Mouse (Mus musculus) liver, adult 10 weeks (tissue): ENCODE results near the gene E330021D16Rik. TPM values are rescaled to one million over a fixed set of nuclear protein-coding genes. Genes with fewer than 3 reads are reported as not detected.

Experiments
- polyA plus RNA-seq: library from polyadenylated mRNA; stranded (reverse); fragments of 350-450 nt; fragmentation: Illumina TruSeq; extraction: RNeasy Lipid Tissue Mini Kit (QIAGEN cat#74804); gene quantifications from one replicate; pipeline ENCODE4 v1.2.3, GENCODE M21; 2014; ENCODE audit warnings: low read depth, low replicate concordance

E330021D16Rik gene
- polyA plus RNA-seq = not detected

GRCm38 (mm10) chr6:136415133-136415775 lies at the start of gene E330021D16Rik:
TSS of gene E330021D16Rik (minus strand) at chr6:136415569.

Other genes starting within 250 kb of the E330021D16Rik start
- 0.05 TPM for gene Grin2b, start 242.1 kb downstream of the E330021D16Rik start, polyA plus RNA-seq
- not detected for gene Gm8994, start 88.0 kb downstream of the E330021D16Rik start, polyA plus RNA-seq
- gene Atf7ip, start 90.6 kb upstream of the E330021D16Rik start, polyA plus RNA-seq = 10.5 TPM
- 58.8 TPM for gene Plbd1, start 246.4 kb upstream of the E330021D16Rik start, polyA plus RNA-seq